Mouse (Mus musculus) forebrain, postnatal 0 days (tissue): ENCODE results near the gene Ssr2. TPM values are rescaled to one million over a fixed set of nuclear protein-coding genes. Genes with fewer than 3 reads are reported as not detected.
"Not testable (repeated sequence)": the region's sequence is repeated elsewhere in the genome, so short reads cannot be mapped to it uniquely, and the experiment has no call there.

Experiments used
- ATAC-seq: fragments of 200-750 bp; cut with Nextera tagmentation; 2 replicates; pipeline ENCODE4 v1.8.0; 2017; ENCODE audit warnings: mild to moderate bottlenecking, moderate library complexity
- DNase-seq: peaks from one replicate; pipeline ENCODE4 v3.0.0-alpha.2; 2015
- H3K27ac ChIP-seq: fragments of 300-500 bp; sonication (generic); 2 replicates; pipeline ENCODE4 v1.5.1; 2014; ENCODE audit warnings: low read depth, mild to moderate bottlenecking, antibody characterized with exemption, low read length, moderate library complexity, mixed read lengths
- H3K27me3 ChIP-seq: fragments of 300-500 bp; sonication (generic); 2 replicates; pipeline ENCODE4 v1.6.1; 2014; ENCODE audit warnings: mild to moderate bottlenecking, low read length, mixed read lengths; ENCODE audit not compliant: insufficient read depth
- H3K36me3 ChIP-seq: fragments of 300-500 bp; sonication (generic); 2 replicates; pipeline ENCODE4 v1.6.1; 2014; ENCODE audit warnings: mild to moderate bottlenecking, moderate library complexity; ENCODE audit not compliant: insufficient read depth
- H3K4me1 ChIP-seq: fragments of 300-500 bp; sonication (generic); 2 replicates; pipeline ENCODE4 v1.6.1; 2014; ENCODE audit warnings: antibody characterized with exemption; ENCODE audit not compliant: insufficient read depth
- H3K4me2 ChIP-seq: fragments of 300-500 bp; sonication (generic); 2 replicates; pipeline ENCODE4 v1.6.1; 2014; ENCODE audit warnings: low read depth, mild to moderate bottlenecking, moderate library complexity
- H3K4me3 ChIP-seq: fragments of 300-500 bp; sonication (generic); 2 replicates; pipeline ENCODE4 v1.5.1; 2014; ENCODE audit warnings: low read depth, low read length, mixed read lengths
- H3K9ac ChIP-seq: fragments of 300-500 bp; sonication (generic); 2 replicates; pipeline ENCODE4 v1.6.1; 2014; ENCODE audit warnings: mild to moderate bottlenecking
- H3K9me3 ChIP-seq: fragments of 300-500 bp; sonication (generic); 2 replicates; pipeline ENCODE4 v1.6.1; 2016; ENCODE audit warnings: low read length
- CTCF ChIP-seq: sonication (generic); IDR thresholded peaks from 2 replicates; pipeline ENCODE4 v1.5.1; 2016; ENCODE audit warnings: antibody characterized with exemption, control low read depth, low read depth
- WGBS: fragments of 180-500 bp; shearing (Covaris S2); extraction: QIAGEN DNeasy Blood & Tissue Kit; methylation state at CpG from one replicate; pipeline ENCODE4 v1.1.7; 2014; 5-methylcytosine and 5-hydroxymethylcytosine counted together
- polyA plus RNA-seq: library from polyadenylated mRNA; unstranded; fragments of >200 nt; fragmentation: Nextera tagmentation; extraction: Ambion mirVana; gene quantifications from 2 replicates; pipeline ENCODE4 v1.2.1, GENCODE M21; 2015
- total RNA-seq: library from RNA; depleted of rRNA; stranded (reverse); fragments of >200 nt; gene quantifications from 2 replicates; pipeline ENCODE4 v1.2.3, GENCODE M21; 2014

Gene Ssr2
- total and polyA plus RNA-seq, 2 experiments from 2014 or later, result 204 to 254 TPM

DNA sequence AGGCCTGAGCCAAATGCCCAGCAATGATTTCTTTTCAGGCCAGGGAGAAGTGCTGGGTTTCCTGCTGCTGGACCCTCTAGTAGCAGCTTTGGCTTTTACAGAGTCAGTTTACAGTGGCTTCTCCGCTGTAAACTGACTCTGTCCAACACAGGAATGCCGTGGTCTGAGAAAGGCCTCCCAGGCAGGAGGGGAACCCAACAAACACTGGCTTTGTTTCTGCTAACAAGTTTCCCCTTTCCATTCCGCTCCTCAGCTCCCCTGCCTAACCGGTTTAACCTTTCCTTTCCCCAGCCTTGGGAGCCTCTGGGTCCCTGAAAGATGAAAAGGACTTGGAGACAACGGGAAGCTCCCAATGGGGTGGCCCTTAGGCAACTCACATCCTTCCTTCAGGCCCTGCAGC lies 14.6 kb downstream of the Ssr2 start:
- Histone ChIP-seq H3K27me3 (no peaks in the 10 kb centered on the region), H3K36me3 (peaks cover 36% of the 10 kb centered on the region), H3K9ac (no peak overlapping the region), H3K27ac (no peak overlapping the region), H3K4me2 (no peak overlapping the region), H3K4me3 (no peak overlapping the region), H3K4me1 (no peaks in the 10 kb centered on the region), H3K9me3 (no peaks in the 10 kb centered on the region)
- WGBS, result 26% methylated on average over 5 of the region's 5 CpGs
- ATAC-seq, result no peak
- DNase-seq, result no peak
- no peak for TF ChIP-seq CTCF

DNA sequence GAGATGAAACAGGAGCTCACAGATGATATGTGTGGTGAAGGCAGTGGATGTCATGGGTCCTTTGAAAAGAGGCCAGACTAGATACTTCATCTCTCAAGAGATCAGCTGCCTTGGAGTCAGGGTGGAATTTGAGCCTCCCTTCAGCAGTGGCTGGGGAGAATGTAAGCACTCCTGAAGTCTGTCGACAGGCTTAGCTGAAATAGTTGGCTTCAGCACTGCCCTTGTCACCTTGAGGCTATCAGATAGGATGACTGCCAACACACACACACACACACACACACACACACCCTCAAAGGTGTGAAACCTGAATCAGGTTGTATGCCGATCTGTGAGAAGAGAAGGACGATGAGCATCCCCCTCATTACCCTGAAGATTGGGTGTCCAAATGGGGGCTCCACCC lies 15.4 kb downstream of the Ssr2 start:
- Histone ChIP-seq H3K4me3 (no peak overlapping the region), H3K27me3 (no peaks in the 10 kb centered on the region), H3K36me3 (peaks cover 29% of the 10 kb centered on the region), H3K27ac (no peak overlapping the region), H3K4me2 (no peak overlapping the region), H3K9ac (no peak overlapping the region), H3K9me3 (no peaks in the 10 kb centered on the region), H3K4me1 (no peaks in the 10 kb centered on the region)
- TF ChIP-seq CTCF, result no peak
- no peak for ATAC-seq
- 52% methylated on average over 3 of the region's 3 CpGs for WGBS
- DNase-seq, result no peak

DNA sequence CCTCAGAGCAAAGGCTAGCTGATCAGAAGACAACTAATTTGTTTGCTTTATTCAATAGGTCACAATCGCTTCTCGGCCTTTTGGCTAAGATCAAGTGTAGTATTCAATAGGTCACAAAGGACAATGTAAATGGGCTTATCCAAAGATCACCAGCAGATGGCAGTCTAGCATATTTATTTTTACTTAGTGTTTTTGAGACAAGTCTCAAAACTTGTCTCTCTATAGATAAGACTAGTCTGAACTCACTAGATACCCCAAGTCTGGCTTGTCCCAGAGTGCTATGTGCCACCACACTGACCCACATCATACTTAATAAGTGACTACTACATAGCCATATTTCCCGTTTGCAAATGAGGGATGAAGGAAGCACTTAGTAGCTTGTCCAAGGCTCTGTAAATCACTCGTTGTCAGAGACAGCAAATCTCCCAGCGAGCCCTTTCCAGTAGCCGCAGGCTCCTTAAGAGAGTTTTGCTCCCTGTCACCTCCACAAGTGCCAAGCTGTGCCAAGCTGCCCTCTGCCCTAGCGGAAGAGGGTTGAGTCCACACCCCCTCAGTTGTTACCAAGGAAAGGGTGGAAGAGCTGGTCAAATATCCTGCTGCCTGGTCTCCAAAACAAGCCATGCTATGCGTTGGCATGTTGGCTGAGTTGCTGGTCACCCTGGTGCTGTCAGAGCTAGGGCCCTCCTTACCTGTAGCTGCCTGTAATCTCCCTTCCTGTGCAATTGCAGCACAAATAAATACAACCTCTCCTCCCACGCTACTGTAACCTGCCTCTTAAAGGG lies 16.5 kb downstream of the Ssr2 start:
- Histone ChIP-seq H3K27ac (no peak overlapping the region), H3K36me3 (peaks cover 18% of the 10 kb centered on the region), H3K4me3 (no peak overlapping the region), H3K9me3 (no peaks in the 10 kb centered on the region), H3K4me2 (no peak overlapping the region), H3K4me1 (no peaks in the 10 kb centered on the region), H3K27me3 (no peaks in the 10 kb centered on the region), H3K9ac (no peak overlapping the region)
- peak; percentile 66 for TF ChIP-seq CTCF
- 31% methylated on average over 9 of the region's 9 CpGs for WGBS
- peak; percentile 50; the same call in 1 of the 2 replicates for ATAC-seq
- peak; percentile 85 for DNase-seq

DNA sequence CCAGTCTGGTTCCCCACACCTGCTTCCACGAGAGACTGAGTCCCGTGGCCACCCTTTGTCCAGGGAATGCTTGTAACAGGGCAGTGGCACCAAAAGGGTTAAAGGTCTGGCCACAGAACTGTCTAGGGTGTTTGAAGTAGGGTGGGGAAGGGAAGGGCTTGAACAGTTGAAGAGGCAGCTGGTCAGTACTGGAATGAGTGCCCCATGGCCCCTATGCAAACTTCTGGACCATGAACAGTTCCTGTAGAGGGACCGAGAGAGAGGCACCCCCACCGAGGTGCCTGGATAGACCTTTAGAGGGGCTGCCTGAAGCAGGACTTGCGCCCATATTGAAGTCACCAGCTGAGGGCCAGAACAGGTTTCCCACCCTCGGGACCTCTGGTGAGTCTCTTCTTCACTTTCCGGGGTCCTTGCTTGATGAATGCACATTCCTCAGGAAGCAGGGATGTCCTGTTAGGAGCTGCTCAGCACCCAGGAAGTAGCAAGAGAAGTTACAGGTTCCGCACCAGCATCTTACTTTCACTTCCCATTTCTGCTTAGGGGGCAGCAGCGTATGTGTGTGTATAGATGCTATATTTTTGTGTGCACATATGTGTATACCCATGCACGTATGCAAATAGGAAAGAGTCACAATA lies 17.4 kb downstream of the Ssr2 start:
- TF ChIP-seq CTCF, result no peak
- ATAC-seq, result no peak
- Histone ChIP-seq H3K36me3 (peaks cover 9% of the 10 kb centered on the region), H3K9me3 (no peaks in the 10 kb centered on the region), H3K27me3 (no peaks in the 10 kb centered on the region), H3K4me2 (no peak overlapping the region), H3K4me3 (no peak overlapping the region), H3K27ac (no peak overlapping the region), H3K4me1 (no peaks in the 10 kb centered on the region), H3K9ac (no peak overlapping the region)
- WGBS, result 78% methylated on average over 10 of the region's 10 CpGs
- DNase-seq, result no peak

DNA sequence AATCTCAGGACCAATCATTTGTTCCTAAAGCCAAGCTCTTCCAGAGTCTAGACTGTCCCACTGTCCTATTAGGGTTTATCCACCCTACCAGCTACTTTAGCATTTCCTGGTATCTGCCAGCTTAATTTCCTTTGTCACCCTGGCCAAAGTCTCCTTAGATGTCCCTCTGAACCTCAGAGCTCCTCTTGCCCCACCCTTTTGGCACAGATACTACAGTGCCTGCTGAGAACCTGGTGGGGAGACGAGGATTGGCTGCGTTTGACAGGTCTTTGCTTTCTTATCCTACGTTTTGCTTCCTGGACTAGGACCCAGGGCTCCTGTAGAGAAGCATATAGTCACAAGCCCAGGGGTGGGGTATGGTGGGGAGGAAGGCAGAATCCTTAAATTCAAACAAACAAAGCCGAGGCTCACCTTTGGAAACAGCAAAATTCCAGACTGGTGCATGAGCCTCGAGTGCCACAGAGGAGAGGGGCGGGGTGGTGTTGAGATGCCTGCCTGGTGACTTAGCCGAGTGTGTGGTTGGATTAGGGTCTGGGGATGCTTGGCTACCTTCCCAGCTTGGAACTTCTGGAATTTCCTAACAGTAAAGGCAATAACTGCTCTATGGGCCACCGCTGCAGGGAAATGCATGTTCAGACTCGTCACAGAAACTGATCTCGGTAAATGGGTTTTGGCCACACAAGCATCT lies 18.4 kb downstream of the Ssr2 start:
- WGBS, result 63% methylated on average over 10 of the region's 10 CpGs
- DNase-seq (no peak), ATAC-seq (no peak)

DNA sequence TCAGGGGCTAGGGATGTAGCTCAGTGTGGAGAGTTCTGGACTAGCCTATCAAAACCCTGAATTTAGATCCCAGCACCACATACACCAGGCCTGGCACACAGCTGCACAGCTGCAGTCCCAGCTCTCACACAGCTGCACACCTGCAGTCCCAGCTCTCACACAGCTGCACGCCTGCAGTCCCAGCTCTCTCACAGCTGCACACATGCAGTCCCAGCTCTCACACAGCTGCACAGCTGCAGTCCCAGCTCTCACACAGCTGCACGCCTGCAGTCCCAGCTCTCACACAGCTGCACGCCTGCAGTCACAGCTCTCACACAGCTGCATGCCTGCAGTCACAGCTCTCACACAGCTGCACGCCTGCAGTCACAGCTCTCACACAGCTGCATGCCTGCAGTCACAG lies 20.9 kb downstream of the Ssr2 start:
- WGBS, result 85% methylated on average over 4 of the region's 4 CpGs

More for the DNA sequence above, 18.4 kb downstream of the Ssr2 start:
- Histone ChIP-seq H3K4me2 (no peak overlapping the region), H3K27me3 (no peaks in the 10 kb centered on the region), H3K27ac (no peak overlapping the region), H3K9ac (no peak overlapping the region), H3K36me3 (no peaks in the 10 kb centered on the region), H3K4me1 (no peaks in the 10 kb centered on the region), H3K4me3 (no peak overlapping the region), H3K9me3 (no peaks in the 10 kb centered on the region)
- TF ChIP-seq CTCF, result no peak

DNA sequence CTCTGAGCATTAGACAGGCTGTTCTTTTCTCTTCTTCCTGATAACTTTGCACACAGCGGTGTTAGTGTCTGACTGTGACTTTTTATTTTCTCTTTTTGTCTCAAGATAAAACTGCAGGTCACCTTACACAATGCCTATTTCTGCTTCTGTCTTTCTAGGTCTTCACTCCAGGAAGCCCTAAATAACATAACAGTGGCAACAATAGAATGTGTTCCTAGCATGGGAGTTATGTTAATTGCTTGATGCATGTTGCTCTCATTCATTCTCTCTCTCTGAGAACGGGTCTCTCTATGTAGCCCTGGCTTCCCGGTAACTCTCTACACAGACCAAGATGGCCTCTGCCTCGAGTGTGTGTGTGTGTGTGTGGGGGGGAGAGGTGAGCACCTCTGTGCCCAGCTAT lies 26.8 kb downstream of the Ssr2 start:
- Histone ChIP-seq H3K4me2 (no peak overlapping the region), H3K9me3 (no peaks in the 10 kb centered on the region), H3K4me1 (no peaks in the 10 kb centered on the region), H3K4me3 (no peak overlapping the region), H3K27me3 (no peaks in the 10 kb centered on the region), H3K9ac (no peak overlapping the region), H3K36me3 (no peaks in the 10 kb centered on the region), H3K27ac (no peak overlapping the region)
- 65% methylated on average over 4 of the region's 4 CpGs for WGBS
- ATAC-seq (no peak), DNase-seq (no peak)
- TF ChIP-seq CTCF, result no peak

More for the DNA sequence above, 20.9 kb downstream of the Ssr2 start:
- H3K4me3 ChIP-seq, ATAC-seq, H3K4me2 ChIP-seq, DNase-seq, H3K9ac ChIP-seq, H3K36me3 ChIP-seq, H3K4me1 ChIP-seq, H3K9me3 ChIP-seq, H3K27ac ChIP-seq, H3K27me3 ChIP-seq: not testable (repeated sequence)
